Comparison of ENCODE assay signal across 8 mouse cellular contexts in genomic region chr13:51845072-51845471, GRCm38 (mm10). TPM values are rescaled to one million over a fixed set of nuclear protein-coding genes. Genes with fewer than 3 reads are reported as not detected.
DNase-seq lines count a peak whose midpoint lies in the region; ATAC-seq and TF ChIP-seq lines count a peak whose summit lies in the region.

No protein-coding gene starts in this region.

- H3K4me3 ChIP-seq in forebrain, embryonic 11.5 days (ENCODE audit: low read depth, low read length), result peak overlapping the region; percentile 54
- peak overlapping the region in 1 of 2 experiments; percentile 63; a peak in 2 of 4 replicates for H3K4me3 ChIP-seq in liver, embryonic 14.5 days (ENCODE audit: insufficient read depth in 1 of 2, low read depth in 2 of 2, low read length in 2 of 2)
- peak overlapping the region; percentile 49 for H3K4me3 ChIP-seq in neural tube, embryonic 15.5 days (replicated peaks)

- peaks cover 30% of the 10 kb centered on the region for H3K4me1 ChIP-seq in forebrain, embryonic 11.5 days (replicated peaks; ENCODE audit: control insufficient read depth, insufficient read depth, low read length)
- H3K4me1 ChIP-seq in liver, embryonic 14.5 days (replicated peaks; ENCODE audit: control insufficient read depth in 2 of 2, insufficient read depth in 2 of 2, low read length in 1 of 2), result peaks cover 45 to 49% of the 10 kb centered on the region in 2 experiments
- peaks cover 61% of the 10 kb centered on the region for H3K4me1 ChIP-seq in neural tube, embryonic 15.5 days

- no peak for TF ChIP-seq CTCF in liver, embryonic 14.5 days (IDR thresholded peaks at IDR 0.05; ENCODE audit: low read depth)

- peak overlapping the region; percentile 83 for H3K4me2 ChIP-seq in forebrain, embryonic 11.5 days (ENCODE audit: low read depth, low read length, severe bottlenecking)
- peak overlapping the region; percentile 99 for H3K4me2 ChIP-seq in liver, embryonic 14.5 days (ENCODE audit: low read depth)
- peak overlapping the region; percentile 91 for H3K4me2 ChIP-seq in neural tube, embryonic 15.5 days

- no peak for ATAC-seq in forebrain, embryonic 11.5 days (replicated peaks; ENCODE audit: low FRiP score)
- ATAC-seq in liver, embryonic 14.5 days (ENCODE audit: insufficient read depth), result no peak
- no peak for ATAC-seq in neural tube, embryonic 15.5 days (ENCODE audit: low FRiP score)

- peaks cover 41% of the 10 kb centered on the region for H3K27me3 ChIP-seq in forebrain, embryonic 11.5 days (ENCODE audit: control insufficient read depth, insufficient read depth, low read length)
- H3K27me3 ChIP-seq in liver, embryonic 14.5 days (ENCODE audit: control insufficient read depth, insufficient read depth, low read length), result no peaks in the 10 kb centered on the region
- peaks cover 41% of the 10 kb centered on the region for H3K27me3 ChIP-seq in neural tube, embryonic 15.5 days (replicated peaks)

- H3K9ac ChIP-seq in forebrain, embryonic 11.5 days (ENCODE audit: low read length), result peak overlapping the region; percentile 54; the same call in 1 of the 2 replicates
- peak overlapping the region; percentile 41; the same call in 1 of the 2 replicates for H3K9ac ChIP-seq in liver, embryonic 14.5 days (replicated peaks)
- 0 out of 2 replicates have a peak overlapping the region, but pooled peaks have one; percentile 56 for H3K9ac ChIP-seq in neural tube, embryonic 15.5 days (replicated peaks)

- TF ChIP-seq EP300 in liver, embryonic 14.5 days (IDR thresholded peaks at IDR 0.05; ENCODE audit: low read depth), result no peak

- no peaks in the 10 kb centered on the region for H3K36me3 ChIP-seq in forebrain, embryonic 11.5 days (ENCODE audit: control insufficient read depth, insufficient read depth, low read length)
- no peaks in the 10 kb centered on the region for H3K36me3 ChIP-seq in liver, embryonic 14.5 days (replicated peaks; ENCODE audit: control insufficient read depth, insufficient read depth, low read depth)
- no peaks in the 10 kb centered on the region for H3K36me3 ChIP-seq in neural tube, embryonic 15.5 days

- no peaks in the 10 kb centered on the region for H3K9me3 ChIP-seq in forebrain, embryonic 11.5 days (ENCODE audit: control insufficient read depth, low read length)
- H3K9me3 ChIP-seq in liver, embryonic 14.5 days (ENCODE audit: control insufficient read depth, low read length), result no peaks in the 10 kb centered on the region
- no peaks in the 10 kb centered on the region for H3K9me3 ChIP-seq in neural tube, embryonic 15.5 days (replicated peaks)

- 15% methylated on average over 10 of the region's 10 CpGs for WGBS in forebrain, embryonic 11.5 days
- WGBS in liver, embryonic 14.5 days (ENCODE audit: insufficient replicate concordance), result 18% methylated on average over 10 of the region's 10 CpGs
- 11% methylated on average over 10 of the region's 10 CpGs for WGBS in neural tube, embryonic 15.5 days

- peak; percentile 38 for DNase-seq in embryo, embryonic 11 days
- DNase-seq in embryo, embryonic 10 days (ENCODE audit: low spot score), result no peak
- peak; percentile 71 for DNase-seq in CD4-positive helper T cell, adult 2 months (ENCODE audit: low read depth, low spot score)
- peak; percentile 59 for DNase-seq in forebrain, embryonic 11.5 days (ENCODE audit: low spot score)
- DNase-seq in induced T-regulatory cell, adult 2 months (ENCODE audit: low read depth), result peak; percentile 79
- DNase-seq in liver, embryonic 14.5 days (ENCODE audit: low read depth in 3 of 3, low spot score in 3 of 3), result no peak
- no peak for DNase-seq in cerebellum, postnatal 4 days (ENCODE audit: low spot score in 2 of 2)

- H3K27ac ChIP-seq in forebrain, embryonic 11.5 days (ENCODE audit: low read depth, low read length), result peak overlapping the region; percentile 83; the same call in 1 of the 2 replicates
- H3K27ac ChIP-seq in liver, embryonic 14.5 days, result no peak overlapping the region
- H3K27ac ChIP-seq in neural tube, embryonic 15.5 days (replicated peaks), result peak overlapping the region; percentile 80; the same call in 1 of the 2 replicates

RNA-seq across cellular contexts. Expression of gene Gadd45g, which starts 1.4 kb away (rescaled TPM):
- polyA plus RNA-seq in forebrain, embryonic 11.5 days (2014; fragmentation: Nextera tagmentation; extraction: Ambion mirVana), result 157 and 169 TPM in 2 replicates
- polyA plus RNA-seq in liver, embryonic 14.5 days (2012; rRNA removed), result 11.4 and 14.4 TPM in 2 replicates
- 12.7 and 14.5 TPM in 2 replicates for polyA plus RNA-seq in liver, embryonic 14.5 days (2014; fragmentation: Nextera tagmentation; extraction: Ambion mirVana)
- polyA plus RNA-seq in neural tube, embryonic 15.5 days (2015; fragmentation: Nextera tagmentation; extraction: Ambion mirVana), result 32.1 and 35.4 TPM in 2 replicates

RNA-seq across cellular contexts. Expression of gene Sema4d, which starts 51.5 kb away (rescaled TPM):
- polyA plus RNA-seq in forebrain, embryonic 11.5 days (2014; fragmentation: Nextera tagmentation; extraction: Ambion mirVana), result 8.3 and 8.4 TPM in 2 replicates
- polyA plus RNA-seq in liver, embryonic 14.5 days (2012; rRNA removed), result 4.2 and 4.7 TPM in 2 replicates
- 4.6 and 6.1 TPM in 2 replicates for polyA plus RNA-seq in liver, embryonic 14.5 days (2014; fragmentation: Nextera tagmentation; extraction: Ambion mirVana)
- polyA plus RNA-seq in neural tube, embryonic 15.5 days (2015; fragmentation: Nextera tagmentation; extraction: Ambion mirVana), result 15.2 and 17.9 TPM in 2 replicates

Comparison
In these comparisons a context has a peak if more than half of its experiments do, and no peak if none do; other contexts are left out.
1. DNase-seq: peak in embryo, embryonic 11 days (single experiment), CD4-positive helper T cell, adult 2 months (single experiment), forebrain, embryonic 11.5 days (single experiment) and induced T-regulatory cell, adult 2 months (single experiment); none in embryo, embryonic 10 days (single experiment), liver, embryonic 14.5 days (0 of 3) and cerebellum, postnatal 4 days (0 of 2).
2. Peak in every context shown above with its lines, with median percentiles within 50 percentile points of each other: H3K4me2 ChIP-seq and H3K9ac ChIP-seq.